Mouse (Mus musculus): ENCODE results near the gene Gsdma2. TPM values are rescaled to one million over a fixed set of nuclear protein-coding genes. Genes with fewer than 3 reads are reported as not detected.
"Not testable (repeated sequence)": the region's sequence is repeated elsewhere in the genome, so short reads cannot be mapped to it uniquely, and the experiment has no call there.

Gene Gsdma2
- polyA plus RNA-seq (2014; fragmentation: Nextera tagmentation; extraction: Ambion mirVana), result not detected in 2 replicates

DNA sequence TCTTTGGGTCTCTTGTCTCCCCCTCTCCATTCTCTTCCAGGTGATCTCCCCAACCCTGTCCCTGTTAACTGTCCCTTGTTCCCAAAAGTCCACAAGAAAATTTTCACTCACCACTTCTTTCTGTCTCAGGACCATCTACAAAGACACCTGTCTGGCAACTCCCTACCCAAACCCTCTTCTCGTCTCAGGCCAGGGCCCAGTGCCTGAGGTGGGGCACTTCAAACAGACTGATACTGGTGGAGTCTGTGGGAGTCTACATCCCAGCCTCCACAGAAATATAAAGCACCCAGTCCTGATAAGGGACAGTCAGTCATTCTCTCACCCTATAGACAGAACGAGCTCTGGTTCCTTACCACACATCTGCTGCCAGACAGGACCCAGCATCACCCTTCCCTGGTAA is at the start of gene Gsdma2:
Gene Gsdma2, plus strand, starts transcription at position 301 of the 400 bp plus-strand sequence.
- H3K27me3 ChIP-seq (ENCODE audit: control insufficient read depth, insufficient read depth, low read length), result no peaks in the 10 kb centered on the region; the same call in 1 of the 2 replicates
- no peak within 1 kb of the TSS for H3K4me3 ChIP-seq (ENCODE audit: low read depth, low read length)
- ATAC-seq (replicated peaks; ENCODE audit: low FRiP score) (no peak), DNase-seq (ENCODE audit: low spot score) (no peak)
- no peaks in the 10 kb centered on the region for H3K36me3 ChIP-seq (ENCODE audit: control insufficient read depth, insufficient read depth, low read length)
- 76% methylated on average over 2 of the region's 2 CpGs for WGBS
- no peaks in the 10 kb centered on the region for H3K4me1 ChIP-seq (replicated peaks; ENCODE audit: control insufficient read depth, insufficient read depth, low read length)
- H3K9me3 ChIP-seq (ENCODE audit: control insufficient read depth, low read length), result no peaks in the 10 kb centered on the region
- H3K27ac ChIP-seq (ENCODE audit: low read depth, low read length), result no peak within 1 kb of the TSS
- H3K4me2 ChIP-seq (ENCODE audit: low read depth, low read length, severe bottlenecking), result no peak within 1 kb of the TSS
- H3K9ac ChIP-seq (ENCODE audit: low read length), result no peak within 1 kb of the TSS

GRCm38 (mm10) chr11:98597363-98597762 is 49.2 kb upstream of the Gsdma2 start:
- Histone ChIP-seq H3K4me1 (replicated peaks; ENCODE audit: control insufficient read depth, insufficient read depth, low read length) (0 out of 2 replicates have a peak, but pooled peaks cover 3% of the 10 kb centered on the region), H3K9me3 (ENCODE audit: control insufficient read depth, low read length) (no peaks in the 10 kb centered on the region), H3K4me2 (ENCODE audit: low read depth, low read length, severe bottlenecking) (no peak overlapping the region), H3K9ac (ENCODE audit: low read length) (no peak overlapping the region), H3K27me3 (ENCODE audit: control insufficient read depth, insufficient read depth, low read length) (no peaks in the 10 kb centered on the region), H3K4me3 (ENCODE audit: low read depth, low read length) (no peak overlapping the region), H3K36me3 (ENCODE audit: control insufficient read depth, insufficient read depth, low read length) (no peaks in the 10 kb centered on the region), H3K27ac (ENCODE audit: low read depth, low read length) (no peak overlapping the region)
- DNase-seq (ENCODE audit: low spot score), result peak; percentile 78
- 42% methylated on average over 6 of the region's 6 CpGs for WGBS
- ATAC-seq (replicated peaks; ENCODE audit: low FRiP score), result no peak

DNA sequence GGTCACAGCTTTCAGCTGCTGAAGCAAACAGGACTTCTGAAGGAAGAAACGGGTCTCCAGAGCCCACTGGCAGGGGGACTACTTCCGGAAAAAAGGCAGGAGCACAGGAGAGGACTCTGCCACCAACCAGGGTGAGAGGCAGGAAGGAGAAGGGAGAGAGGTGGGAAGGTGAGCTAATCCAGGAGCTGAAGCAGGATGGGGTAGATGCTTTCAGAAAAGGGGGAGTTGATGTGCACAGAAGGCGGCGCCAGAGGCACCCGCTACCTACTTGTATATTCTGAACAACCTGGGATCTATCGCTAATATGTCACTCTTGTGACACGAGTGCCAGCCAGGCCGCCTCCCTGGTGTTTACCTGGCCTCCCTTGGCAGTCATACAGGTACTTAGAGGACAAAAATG is 48.6 kb upstream of the Gsdma2 start, which contains the start of gene Lrrc3c:
Gene Lrrc3c, plus strand, starts transcription at position 301 of the 400 bp plus-strand sequence.
- DNase-seq (ENCODE audit: low spot score) (no peak), ATAC-seq (replicated peaks; ENCODE audit: low FRiP score) (no peak)
- H3K4me1 ChIP-seq (replicated peaks; ENCODE audit: control insufficient read depth, insufficient read depth, low read length), result 0 out of 2 replicates have a peak, but pooled peaks cover 3% of the 10 kb centered on the region
- H3K9ac ChIP-seq (ENCODE audit: low read length), result no peak within 1 kb of the TSS
- no peak within 1 kb of the TSS for H3K27ac ChIP-seq (ENCODE audit: low read depth, low read length)
- no peaks in the 10 kb centered on the region for H3K27me3 ChIP-seq (ENCODE audit: control insufficient read depth, insufficient read depth, low read length)
- no peaks in the 10 kb centered on the region for H3K9me3 ChIP-seq (ENCODE audit: control insufficient read depth, low read length)
- no peak within 1 kb of the TSS for H3K4me2 ChIP-seq (ENCODE audit: low read depth, low read length, severe bottlenecking)
- WGBS, result 89% methylated on average over 8 of the region's 8 CpGs
- H3K4me3 ChIP-seq (ENCODE audit: low read depth, low read length), result no peak within 1 kb of the TSS
- no peaks in the 10 kb centered on the region for H3K36me3 ChIP-seq (ENCODE audit: control insufficient read depth, insufficient read depth, low read length)

DNA sequence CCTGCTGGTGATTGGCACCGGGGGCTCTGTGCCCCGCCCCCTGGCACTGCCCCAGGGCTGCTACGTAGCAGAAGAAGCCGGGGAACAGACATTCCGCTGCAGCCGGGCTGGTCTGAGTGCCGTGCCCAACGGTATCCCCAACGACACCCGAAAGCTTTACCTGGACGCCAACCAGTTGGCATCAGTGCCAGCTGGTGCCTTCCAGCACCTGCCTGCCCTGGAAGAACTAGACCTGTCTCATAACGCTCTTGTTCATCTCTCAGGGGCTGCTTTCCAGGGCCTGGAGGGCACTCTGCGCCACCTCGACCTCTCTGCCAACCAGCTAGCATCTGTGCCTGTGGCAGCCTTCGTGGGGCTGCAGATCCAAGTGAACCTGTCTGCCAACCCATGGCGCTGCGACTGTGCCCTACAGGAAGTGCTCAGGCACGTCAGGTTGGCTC is 47.7 kb upstream of the Gsdma2 start:
- DNase-seq (ENCODE audit: low spot score), result no peak
- H3K27me3 ChIP-seq (ENCODE audit: control insufficient read depth, insufficient read depth, low read length), result no peaks in the 10 kb centered on the region
- 68% methylated on average over 18 of the region's 18 CpGs for WGBS
- H3K4me3 ChIP-seq (ENCODE audit: low read depth, low read length), result no peak overlapping the region
- no peaks in the 10 kb centered on the region for H3K36me3 ChIP-seq (ENCODE audit: control insufficient read depth, insufficient read depth, low read length)
- H3K4me1 ChIP-seq (replicated peaks; ENCODE audit: control insufficient read depth, insufficient read depth, low read length), result 0 out of 2 replicates have a peak, but pooled peaks cover 3% of the 10 kb centered on the region
- ATAC-seq (replicated peaks; ENCODE audit: low FRiP score), result no peak
- no peak overlapping the region for H3K9ac ChIP-seq (ENCODE audit: low read length)
- H3K4me2 ChIP-seq (ENCODE audit: low read depth, low read length, severe bottlenecking), result no peak overlapping the region
- no peaks in the 10 kb centered on the region for H3K9me3 ChIP-seq (ENCODE audit: control insufficient read depth, low read length)
- no peak overlapping the region for H3K27ac ChIP-seq (ENCODE audit: low read depth, low read length)

- no peak for ATAC-seq (replicated peaks; ENCODE audit: low FRiP score)
- Histone ChIP-seq H3K27me3 (ENCODE audit: control insufficient read depth, insufficient read depth, low read length) (no peaks in the 10 kb centered on the region), H3K9ac (ENCODE audit: low read length) (no peak overlapping the region), H3K4me1 (replicated peaks; ENCODE audit: control insufficient read depth, insufficient read depth, low read length) (0 out of 2 replicates have a peak, but pooled peaks cover 3% of the 10 kb centered on the region), H3K27ac (ENCODE audit: low read depth, low read length) (no peak overlapping the region), H3K9me3 (ENCODE audit: control insufficient read depth, low read length) (no peaks in the 10 kb centered on the region), H3K4me2 (ENCODE audit: low read depth, low read length, severe bottlenecking) (no peak overlapping the region), H3K36me3 (ENCODE audit: control insufficient read depth, insufficient read depth, low read length) (no peaks in the 10 kb centered on the region), H3K4me3 (ENCODE audit: low read depth, low read length) (no peak overlapping the region)
- 43% methylated on average over 18 of the region's 18 CpGs for WGBS
- no peak for DNase-seq (ENCODE audit: low spot score)
Observed at GRCm38 (mm10) chr11:98599291-98599690, 47.3 kb upstream of the Gsdma2 start.

DNA sequence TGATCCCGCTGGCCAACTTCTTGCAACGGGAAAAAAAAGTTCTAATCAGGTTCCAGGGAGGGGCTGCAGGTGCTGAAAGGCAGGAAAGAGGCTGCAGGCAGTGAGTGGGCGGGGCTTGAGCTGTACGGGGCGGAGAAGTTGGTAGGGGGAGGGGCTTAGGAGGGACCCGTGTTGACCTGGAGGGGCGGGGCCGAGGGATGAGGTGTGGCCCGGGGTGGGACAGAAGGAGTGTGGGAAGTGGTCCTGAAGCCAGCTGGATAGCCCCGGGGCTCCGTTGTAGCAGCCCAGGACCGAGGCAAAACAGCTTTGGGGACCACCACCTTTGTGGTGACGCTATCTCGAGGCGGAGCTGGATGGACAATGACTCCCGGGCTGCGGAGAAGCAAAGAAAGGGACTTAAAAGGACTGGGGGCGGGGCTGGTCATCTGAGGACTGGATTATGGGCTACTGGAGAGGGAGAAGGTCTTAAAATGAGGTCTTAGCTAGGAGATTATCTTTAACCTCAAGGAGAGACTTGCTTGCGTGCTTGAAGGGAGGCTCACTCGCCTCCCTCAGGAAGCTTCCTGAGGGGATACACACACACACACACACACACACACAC is 44.4 kb upstream of the Gsdma2 start:
- under 1% methylated on average over 20 of the region's 20 CpGs for WGBS
- Histone ChIP-seq H3K27ac (ENCODE audit: low read depth, low read length) (no peak overlapping the region), H3K27me3 (ENCODE audit: control insufficient read depth, insufficient read depth, low read length) (no peaks in the 10 kb centered on the region)

DNA sequence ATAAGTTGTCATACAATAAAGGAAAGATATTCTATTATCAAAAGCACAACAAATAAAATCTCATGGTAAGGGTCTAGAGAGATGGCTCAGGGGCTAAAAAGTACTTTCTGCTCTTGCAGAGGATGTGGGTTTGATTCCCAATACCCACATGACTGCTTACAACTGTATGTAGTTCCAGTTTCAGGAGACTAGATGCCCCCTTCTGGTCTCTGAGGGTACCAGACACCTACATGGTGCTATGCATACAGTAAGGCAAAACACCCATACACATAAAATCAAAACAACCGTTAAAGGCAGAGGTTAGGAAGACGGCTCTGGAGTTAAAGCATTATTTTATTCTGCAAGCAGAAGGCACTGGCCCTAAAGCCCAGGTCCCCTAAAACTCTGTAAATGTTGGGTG is 42.6 kb upstream of the Gsdma2 start:
- Histone ChIP-seq H3K4me3 (ENCODE audit: low read depth, low read length) (no peak overlapping the region), H3K9ac (ENCODE audit: low read length) (no peak overlapping the region), H3K36me3 (ENCODE audit: control insufficient read depth, insufficient read depth, low read length) (no peaks in the 10 kb centered on the region), H3K4me2 (ENCODE audit: low read depth, low read length, severe bottlenecking) (no peak overlapping the region), H3K4me1 (replicated peaks; ENCODE audit: control insufficient read depth, insufficient read depth, low read length) (0 out of 2 replicates have a peak, but pooled peaks cover 3% of the 10 kb centered on the region), H3K9me3 (ENCODE audit: control insufficient read depth, low read length) (no peaks in the 10 kb centered on the region), H3K27me3 (ENCODE audit: control insufficient read depth, insufficient read depth, low read length) (no peaks in the 10 kb centered on the region), H3K27ac (ENCODE audit: low read depth, low read length) (no peak overlapping the region)
- DNase-seq (ENCODE audit: low spot score) (no peak), ATAC-seq (replicated peaks; ENCODE audit: low FRiP score) (no peak)
- 91% methylated on average over 2 of the region's 2 CpGs for WGBS

More for the DNA sequence above, 44.4 kb upstream of the Gsdma2 start:
- H3K4me3 ChIP-seq (ENCODE audit: low read depth, low read length), result peak overlapping the region; percentile 20
- peak overlapping the region; percentile 42; the same call in 1 of the 2 replicates for H3K4me2 ChIP-seq (ENCODE audit: low read depth, low read length, severe bottlenecking)
- 0 out of 2 replicates have a peak, but pooled peaks cover 3% of the 10 kb centered on the region for H3K4me1 ChIP-seq (replicated peaks; ENCODE audit: control insufficient read depth, insufficient read depth, low read length)
- no peak overlapping the region for H3K9ac ChIP-seq (ENCODE audit: low read length)
- DNase-seq (ENCODE audit: low spot score) (peak; percentile 83), ATAC-seq (replicated peaks; ENCODE audit: low FRiP score) (peak; percentile 39; the same call in 1 of the 2 replicates)
- H3K36me3 ChIP-seq (ENCODE audit: control insufficient read depth, insufficient read depth, low read length), result no peaks in the 10 kb centered on the region
- H3K9me3 ChIP-seq (ENCODE audit: control insufficient read depth, low read length), result no peaks in the 10 kb centered on the region

DNA sequence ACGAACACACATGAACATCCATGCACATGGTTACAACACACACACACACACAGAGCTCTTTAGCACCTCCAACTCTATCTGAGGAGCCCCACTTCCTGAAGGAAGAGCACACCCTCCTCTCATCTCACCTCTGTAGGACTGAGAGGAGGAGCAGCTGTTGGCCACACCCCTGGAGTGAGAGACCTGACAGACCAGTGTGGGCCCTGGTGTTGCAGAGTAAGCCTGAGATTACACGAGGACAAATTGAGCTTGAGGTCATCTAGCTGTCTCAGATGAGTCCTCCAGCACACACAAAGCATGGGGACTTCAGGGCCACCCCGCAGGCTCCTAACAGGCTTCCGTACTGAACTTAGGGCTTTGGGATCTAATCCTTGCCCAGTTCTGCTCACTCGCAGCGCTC is 41.6 kb upstream of the Gsdma2 start:
- not testable (repeated sequence) for ATAC-seq (replicated peaks; ENCODE audit: low FRiP score); H3K9me3 ChIP-seq (ENCODE audit: control insufficient read depth, low read length); DNase-seq (ENCODE audit: low spot score); H3K27me3 ChIP-seq (ENCODE audit: control insufficient read depth, insufficient read depth, low read length); H3K4me2 ChIP-seq (ENCODE audit: low read depth, low read length, severe bottlenecking); H3K36me3 ChIP-seq (ENCODE audit: control insufficient read depth, insufficient read depth, low read length); H3K4me1 ChIP-seq (replicated peaks; ENCODE audit: control insufficient read depth, insufficient read depth, low read length); H3K27ac ChIP-seq (ENCODE audit: low read depth, low read length); H3K9ac ChIP-seq (ENCODE audit: low read length); H3K4me3 ChIP-seq (ENCODE audit: low read depth, low read length)
- WGBS, result 72% methylated on average over 6 of the region's 6 CpGs

- Histone ChIP-seq H3K36me3 (ENCODE audit: control insufficient read depth, insufficient read depth, low read length) (no peaks in the 10 kb centered on the region), H3K4me1 (replicated peaks; ENCODE audit: control insufficient read depth, insufficient read depth, low read length) (0 out of 2 replicates have a peak, but pooled peaks cover 3% of the 10 kb centered on the region), H3K9ac (ENCODE audit: low read length) (no peak overlapping the region), H3K4me3 (ENCODE audit: low read depth, low read length) (no peak overlapping the region), H3K9me3 (ENCODE audit: control insufficient read depth, low read length) (no peaks in the 10 kb centered on the region), H3K4me2 (ENCODE audit: low read depth, low read length, severe bottlenecking) (no peak overlapping the region), H3K27me3 (ENCODE audit: control insufficient read depth, insufficient read depth, low read length) (no peaks in the 10 kb centered on the region), H3K27ac (ENCODE audit: low read depth, low read length) (no peak overlapping the region)
- WGBS, result 10% methylated on average over 3 of the region's 3 CpGs
- ATAC-seq (replicated peaks; ENCODE audit: low FRiP score) (no peak), DNase-seq (ENCODE audit: low spot score) (no peak)
Observed at GRCm38 (mm10) chr11:98606763-98607162, 39.8 kb upstream of the Gsdma2 start.
